Mouse (Mus musculus) heart, postnatal 0 days (tissue): ENCODE measurements around the gene Zfp46.

Experiments used
- CTCF ChIP-seq: IDR thresholded peaks from 2 replicates; pipeline ENCODE4 v1.5.1; 2016; ENCODE audit warnings: antibody characterized with exemption, control low read depth, low read depth
- EP300 ChIP-seq: IDR thresholded peaks from 2 replicates; pipeline ENCODE4 v1.6.1; 2016; ENCODE audit warnings: antibody characterized with exemption, low read depth

GRCm38 (mm10) chr4:136283783-136284182 lies 700 bp upstream of the Zfp46 start:
- no peak for TF ChIP-seq CTCF
- no peak for TF ChIP-seq EP300
